Mouse (Mus musculus) MEL (cell line): Measurements from ENCODE around the gene Gm11563. TPM values are rescaled to one million over a fixed set of nuclear protein-coding genes. Genes with fewer than 3 reads are reported as not detected.

Source experiments
- DNase-seq: peaks from one replicate; pipeline ENCODE4 v3.0.0; 2011; ENCODE audit warnings: low read depth, low spot score
- H3K27ac ChIP-seq: 2 replicates; pipeline ENCODE4 v1.5.1; 2012; ENCODE audit warnings: low read depth, mild to moderate bottlenecking, control low read depth, low read length, moderate library complexity; ENCODE audit not compliant: control insufficient read depth
- H3K27me3 ChIP-seq, 2 experiments: fragments of 150-350 bp in 1 of 2; sonication (generic) in 1 of 2; 2 replicates each; pipeline ENCODE4 v1.6.1; 2012; ENCODE audit warnings: low read length in 2 of 2, mild to moderate bottlenecking in 2 of 2, improper control_type of control experiment in 1 of 2, moderate library complexity in 1 of 2; ENCODE audit not compliant: insufficient read depth in 2 of 2, control insufficient read depth in 1 of 2
- H3K36me3 ChIP-seq, 2 experiments: 2 replicates each; pipeline ENCODE4 v1.6.1; 2012 to 2014; ENCODE audit warnings: low read length in 2 of 2, improper control_type of control experiment in 1 of 2, inconsistent platforms in 1 of 2, mild to moderate bottlenecking in 1 of 2; ENCODE audit not compliant: insufficient read depth in 2 of 2, control insufficient read depth in 1 of 2
- H3K4me1 ChIP-seq, 2 experiments: fragments of 150-350 bp in 1 of 2; sonication (generic) in 1 of 2; 2 replicates each; pipeline ENCODE4 v1.6.1; 2012; ENCODE audit warnings: low read length in 2 of 2, improper control_type of control experiment in 1 of 2, mild to moderate bottlenecking in 1 of 2; ENCODE audit not compliant: insufficient read depth in 2 of 2, control insufficient read depth in 1 of 2
- H3K4me3 ChIP-seq, 2 experiments: fragments of 150-350 bp in 1 of 2; sonication (generic) in 1 of 2; 2 replicates each; pipeline ENCODE4 v1.5.1; 2012; ENCODE audit warnings: low read depth in 2 of 2, low read length in 2 of 2, mild to moderate bottlenecking in 2 of 2, moderate library complexity in 2 of 2, control low read depth in 1 of 2, improper control_type of control experiment in 1 of 2; ENCODE audit not compliant: control insufficient read depth in 1 of 2, insufficient read depth in 1 of 2
- H3K79me2 ChIP-seq: 2 replicates; pipeline ENCODE4 v1.6.1; 2012; ENCODE audit warnings: mild to moderate bottlenecking, low read length, moderate library complexity; ENCODE audit not compliant: control insufficient read depth, poor library complexity, insufficient read depth
- H3K9ac ChIP-seq: 2 replicates; pipeline ENCODE4 v1.6.1; 2012; ENCODE audit warnings: low read depth, mild to moderate bottlenecking, control low read depth, low read length, moderate library complexity; ENCODE audit not compliant: control insufficient read depth, poor library complexity, severe bottlenecking
- H3K9me3 ChIP-seq: fragments of 150-350 bp; sonication (generic); replicated peaks from 2 replicates; pipeline ENCODE4 v1.6.1; 2012; ENCODE audit warnings: mild to moderate bottlenecking, low read length, improper control_type of control experiment, moderate library complexity; ENCODE audit not compliant: insufficient read depth
- CHD1 ChIP-seq: IDR thresholded peaks from 2 replicates; pipeline ENCODE4 v1.6.1; 2012; ENCODE audit warnings: low read depth, mild to moderate bottlenecking, inconsistent platforms, low read length, improper control_type of control experiment
- CHD2 ChIP-seq: IDR thresholded peaks from 2 replicates; pipeline ENCODE4 v1.6.1; 2011; ENCODE audit warnings: low read length, improper control_type of control experiment
- CTCF ChIP-seq, 3 experiments: IDR thresholded peaks in 2 of 3; conservative IDR thresholded peaks in 1 of 3; 2 replicates each; pipeline ENCODE4 v1.5.1; 2011 to 2012; ENCODE audit warnings: low read length in 3 of 3, low read depth in 2 of 3, mild to moderate bottlenecking in 2 of 3, improper control_type of control experiment in 1 of 3, inconsistent platforms in 1 of 3, mixed read lengths in 1 of 3, moderate library complexity in 1 of 3; ENCODE audit not compliant: control insufficient read depth in 1 of 3, insufficient read depth in 1 of 3, poor library complexity in 1 of 3, severe bottlenecking in 1 of 3
- E2F4 ChIP-seq: IDR thresholded peaks from 2 replicates; pipeline ENCODE4 v1.6.1; 2011; ENCODE audit warnings: low read depth, low read length, improper control_type of control experiment, borderline replicate concordance
- ELF1 ChIP-seq: IDR thresholded peaks from 2 replicates; pipeline ENCODE4 v1.6.1; 2014; ENCODE audit warnings: low read depth, mild to moderate bottlenecking, inconsistent platforms, low read length, improper control_type of control experiment, moderate library complexity
- GABPA ChIP-seq: IDR thresholded peaks from 2 replicates; pipeline ENCODE4 v1.6.1; 2012; ENCODE audit warnings: low read depth, mild to moderate bottlenecking, inconsistent platforms, low read length, improper control_type of control experiment, moderate library complexity
- GATA1 ChIP-seq: IDR thresholded peaks from 2 replicates; pipeline ENCODE4 v1.6.1; 2011; ENCODE audit warnings: low read depth, low read length, improper control_type of control experiment
- JUND ChIP-seq: IDR thresholded peaks from 2 replicates; pipeline ENCODE4 v1.6.1; 2011; ENCODE audit warnings: low read depth, mild to moderate bottlenecking, improper control_type of control experiment, low read length
- KAT2A ChIP-seq: conservative IDR thresholded peaks from 2 replicates; pipeline ENCODE4 v1.6.1; 2012; ENCODE audit warnings: low read depth, low read length, improper control_type of control experiment, inconsistent platforms
- MAFK ChIP-seq: IDR thresholded peaks from 2 replicates; pipeline ENCODE4 v1.6.1; 2011; ENCODE audit warnings: low read depth, mild to moderate bottlenecking, low read length, improper control_type of control experiment, borderline replicate concordance
- MAZ ChIP-seq: IDR thresholded peaks from 2 replicates; pipeline ENCODE4 v1.6.1; 2012; ENCODE audit warnings: low read depth, mild to moderate bottlenecking, inconsistent platforms, low read length, improper control_type of control experiment
- MEF2A ChIP-seq: IDR thresholded peaks from 2 replicates; pipeline ENCODE4 v1.6.1; 2014; ENCODE audit warnings: low read depth, mild to moderate bottlenecking, inconsistent platforms, low read length, improper control_type of control experiment; ENCODE audit not compliant: poor library complexity, insufficient replicate concordance, severe bottlenecking; ENCODE audit errors: extremely low read depth
- MXI1 ChIP-seq: IDR thresholded peaks from 2 replicates; pipeline ENCODE4 v1.6.1; 2011; ENCODE audit warnings: mild to moderate bottlenecking, low read depth, low read length, improper control_type of control experiment
- NELFE ChIP-seq: IDR thresholded peaks from 2 replicates; pipeline ENCODE4 v1.6.1; 2011; ENCODE audit warnings: low read depth, low read length, improper control_type of control experiment
- NRF1 ChIP-seq: IDR thresholded peaks from 2 replicates; pipeline ENCODE4 v1.6.1; 2014; ENCODE audit warnings: low read depth, mild to moderate bottlenecking, inconsistent platforms, low read length, improper control_type of control experiment, moderate library complexity; ENCODE audit not compliant: poor library complexity, insufficient read depth, severe bottlenecking
- POLR2AphosphoS2 ChIP-seq: IDR thresholded peaks from 2 replicates; pipeline ENCODE4 v1.6.1; 2011; ENCODE audit warnings: low read length, improper control_type of control experiment
- RAD21 ChIP-seq: IDR thresholded peaks from 2 replicates; pipeline ENCODE4 v1.6.1; 2011; ENCODE audit warnings: mild to moderate bottlenecking, low read depth, low read length, improper control_type of control experiment
- RCOR1 ChIP-seq: IDR thresholded peaks from 2 replicates; pipeline ENCODE4 v1.6.1; 2012; ENCODE audit warnings: low read depth, mild to moderate bottlenecking, inconsistent platforms, low read length, improper control_type of control experiment
- SMC3 ChIP-seq: IDR thresholded peaks from 2 replicates; pipeline ENCODE4 v1.6.1; 2011; ENCODE audit warnings: low read depth, low read length, improper control_type of control experiment
- TBP ChIP-seq: IDR thresholded peaks from 2 replicates; pipeline ENCODE4 v1.8.0; 2011; ENCODE audit warnings: low read depth, low read length, improper control_type of control experiment
- TCF12 ChIP-seq: IDR thresholded peaks from 2 replicates; pipeline ENCODE4 v1.6.1; 2014; ENCODE audit warnings: low read depth, mild to moderate bottlenecking, inconsistent platforms, low read length, improper control_type of control experiment, moderate library complexity
- UBTF ChIP-seq: IDR thresholded peaks from 2 replicates; pipeline ENCODE4 v1.6.1; 2012; ENCODE audit warnings: low read depth, mild to moderate bottlenecking, inconsistent platforms, low read length, improper control_type of control experiment, moderate library complexity, borderline replicate concordance; ENCODE audit not compliant: insufficient read depth
- USF2 ChIP-seq, 2 experiments: IDR thresholded peaks; 2 replicates each; pipeline ENCODE4 v1.6.1; 2011 to 2012; ENCODE audit warnings: improper control_type of control experiment in 2 of 2, low read length in 2 of 2, borderline replicate concordance in 1 of 2, inconsistent platforms in 1 of 2, low read depth in 1 of 2, mild to moderate bottlenecking in 1 of 2; ENCODE audit not compliant: insufficient read depth in 1 of 2
- ZC3H11A ChIP-seq: IDR thresholded peaks from 2 replicates; pipeline ENCODE4 v1.6.1; 2012; ENCODE audit warnings: low read depth, mild to moderate bottlenecking, inconsistent platforms, low read length, improper control_type of control experiment
- ZKSCAN1 ChIP-seq: IDR thresholded peaks from 2 replicates; pipeline ENCODE4 v1.6.1; 2012; ENCODE audit warnings: low read depth, mild to moderate bottlenecking, inconsistent platforms, low read length, improper control_type of control experiment, moderate library complexity
- ZNF384 ChIP-seq: IDR thresholded peaks from 2 replicates; pipeline ENCODE4 v1.6.1; 2012; ENCODE audit warnings: low read depth, mild to moderate bottlenecking, inconsistent platforms, low read length, improper control_type of control experiment
- polyA plus RNA-seq, 2 experiments: library from polyadenylated mRNA; stranded (reverse) in 1 of 2; unstranded in 1 of 2; fragments of >175 nt in 1 of 2; fragments of >200 nt in 1 of 2; gene quantifications; 2 replicates each; pipeline versions ENCODE4 v1.2.1 to v1.2.4; 2012; ENCODE audit warnings: low replicate concordance in 2 of 2, low read depth in 1 of 2; ENCODE audit not compliant: insufficient read length in 2 of 2, insufficient read depth in 1 of 2, missing spikeins in 1 of 2
- total RNA-seq: library from RNA; depleted of rRNA; stranded (reverse); fragments of 300-350 nt; gene quantifications from 2 replicates; pipeline ENCODE4 v1.2.3, GENCODE M21; 2012

Gene Gm11563
- total and polyA plus RNA-seq, 3 experiments = not detected

- Histone ChIP-seq H3K4me3 (no peak within 1 kb of the TSS), H3K9ac (no peak within 1 kb of the TSS), H3K4me1 (no peaks in the 10 kb centered on the region), H3K27me3 (no peaks in the 10 kb centered on the region), H3K9me3 (no peaks in the 10 kb centered on the region; the same call in 1 of the 2 replicates)
- no peak for DNase-seq
- TF ChIP-seq CHD1 (no peak), TBP (no peak), RCOR1 (no peak), POLR2AphosphoS2 (no peak), NELFE (no peak), E2F4 (no peak), MAZ (no peak), TCF12 (no peak), ZC3H11A (no peak), NRF1 (no peak), RAD21 (no peak), GATA1 (no peak), USF2 (IDR thresholded peaks at IDR 0.05; ENCODE audit: borderline replicate concordance in 1 of 2, insufficient read depth in 1 of 2, low read depth in 1 of 2, low read length in 2 of 2) (no peak), UBTF (no peak), JUND (no peak), CHD2 (no peak), MXI1 (no peak), MEF2A (no peak)
- TF ChIP-seq, all 39 proteins: peak for 0
- Histone ChIP-seq H3K36me3 (no peaks in the 10 kb centered on the region), H3K79me2 (no peaks in the 10 kb centered on the region), H3K27ac (no peak within 1 kb of the TSS)
Measured at GRCm38 (mm10) chr11:99665860-99666259, 7.1 kb upstream of the Gm11563 start, which contains the start of gene Krtap4-6. Krtap4-6 (minus strand) TSS chr11:99665960.

- no peak overlapping the region for H3K4me3 ChIP-seq
- TF ChIP-seq ELF1 (no peak), ZNF384 (no peak), ZKSCAN1 (no peak), SMC3 (no peak), GABPA (no peak), CTCF (IDR thresholded peaks at IDR 0.05 in 2 of 3, conservative IDR thresholded peaks at IDR 0.05 in 1 of 3; ENCODE audit: control insufficient read depth in 1 of 3, insufficient read depth in 1 of 3, low read depth in 2 of 3, low read length in 3 of 3, poor library complexity in 1 of 3, severe bottlenecking in 1 of 3) (no peak), E2F4 (no peak), MAFK (no peak), CHD2 (no peak), UBTF (no peak), RAD21 (no peak), MAZ (no peak), KAT2A (no peak)
- TF ChIP-seq, all 39 proteins: peak for 0
- H3K27me3 ChIP-seq = no peaks in the 10 kb centered on the region
- H3K36me3 ChIP-seq = no peaks in the 10 kb centered on the region
- DNase-seq = no peak
- no peaks in the 10 kb centered on the region for H3K4me1 ChIP-seq
- H3K79me2 ChIP-seq = no peaks in the 10 kb centered on the region
- no peak overlapping the region for H3K9ac ChIP-seq
- no peaks in the 10 kb centered on the region for H3K9me3 ChIP-seq
- H3K27ac ChIP-seq = no peak overlapping the region
Measured at GRCm38 (mm10) chr11:99662802-99663201, 4.0 kb upstream of the Gm11563 start.
